Mouse (Mus musculus): ENCODE measurements at regions not wholly inside any gene's neighbourhood (a gene's known extent, or its start where the extent isn't known, plus 50 kb on each side); places are given as distances from the start of the nearest gene placed in this dataset.

- no peak for DNase-seq (ENCODE audit: low spot score)
Measured at GRCm38 (mm10) chr10:83897558-83897957, 174.9 kb downstream of the 1500009L16Rik start.

DNA sequence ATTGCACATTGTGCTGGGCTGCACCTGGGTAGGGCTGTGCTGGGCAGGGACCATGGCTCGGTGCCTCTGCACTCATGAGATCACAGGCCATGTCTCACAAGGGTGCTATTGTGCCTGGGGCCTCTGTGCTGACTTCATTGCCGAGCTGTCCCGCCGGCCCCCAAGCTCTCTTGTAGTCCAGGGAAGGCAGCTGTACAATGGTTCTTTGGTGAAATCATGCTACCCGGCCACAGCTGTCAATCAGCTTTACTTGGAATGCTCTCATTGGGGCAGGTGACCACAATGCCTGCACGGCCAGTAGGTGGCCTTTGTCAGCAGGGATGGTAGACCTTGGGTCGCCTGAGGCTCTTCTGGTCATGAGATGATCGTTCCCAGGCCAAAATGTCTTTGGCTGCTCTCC, 184.1 kb downstream of the 1500009L16Rik start:
- DNase-seq (ENCODE audit: low spot score) = no peak

GRCm38 (mm10) chr10:83910649-83911370, 188.1 kb downstream of the 1500009L16Rik start:
- DNase-seq (ENCODE audit: low spot score) = no peak

GRCm38 (mm10) chr10:83914401-83915132, 191.9 kb downstream of the 1500009L16Rik start:
- DNase-seq (ENCODE audit: low spot score) = peak; percentile 86

DNA sequence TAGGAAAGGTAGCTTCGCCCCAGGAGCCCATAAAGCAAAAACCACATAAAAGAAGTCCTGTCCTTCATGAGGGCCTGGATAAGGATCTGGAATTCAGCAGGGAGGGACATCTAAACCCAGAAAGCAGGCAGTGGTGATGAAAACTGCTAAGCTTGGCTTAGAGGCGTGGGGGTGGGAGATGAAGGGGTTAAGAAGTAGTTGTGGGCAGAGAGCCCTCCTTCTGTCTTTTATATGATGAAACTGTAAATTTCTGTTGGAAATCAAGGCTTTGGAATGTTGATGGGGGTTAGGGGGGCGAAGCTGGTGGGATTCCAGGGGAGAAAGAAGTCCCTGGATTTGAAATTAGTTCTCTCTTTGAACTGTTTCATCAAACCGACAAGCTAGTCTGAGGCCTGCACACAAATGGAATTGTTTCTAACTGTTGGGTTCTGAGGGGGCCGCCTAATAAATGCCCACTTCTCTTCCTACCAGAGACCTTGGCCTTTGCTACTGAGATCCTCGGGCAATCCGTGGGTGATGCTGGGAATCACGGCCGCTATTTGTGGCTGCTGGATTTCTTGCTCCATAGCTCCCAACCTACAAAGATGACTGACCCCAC, 192.6 kb downstream of the 1500009L16Rik start:
- DNase-seq (ENCODE audit: low spot score) = no peak

GRCm38 (mm10) chr10:83926990-83927389, 204.3 kb downstream of the 1500009L16Rik start:
- DNase-seq (ENCODE audit: low spot score) = no peak

DNA sequence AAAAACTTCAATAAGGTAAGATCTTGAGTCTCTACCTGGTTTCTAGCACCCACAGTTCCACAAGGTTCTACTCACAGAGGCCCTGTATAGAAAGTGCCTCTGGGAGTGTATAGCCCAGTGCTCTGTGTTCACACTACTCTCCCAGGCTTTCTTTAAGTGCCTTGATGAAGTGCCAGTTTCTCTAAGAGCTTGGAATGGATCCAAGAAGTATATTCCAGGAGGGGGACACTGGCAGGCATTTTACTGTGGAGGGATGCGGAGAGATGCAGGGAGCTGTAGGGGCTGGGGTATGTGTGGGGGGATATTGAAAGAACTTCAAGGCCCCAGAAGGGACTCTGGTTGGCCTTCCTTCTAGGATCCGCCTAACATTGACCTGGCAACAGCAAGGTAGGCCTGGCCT, 204.9 kb downstream of the 1500009L16Rik start:
- no peak for DNase-seq (ENCODE audit: low spot score)

- DNase-seq (ENCODE audit: low spot score) = no peak
Measured at GRCm38 (mm10) chr10:83931758-83932157, 209.1 kb downstream of the 1500009L16Rik start.

DNA sequence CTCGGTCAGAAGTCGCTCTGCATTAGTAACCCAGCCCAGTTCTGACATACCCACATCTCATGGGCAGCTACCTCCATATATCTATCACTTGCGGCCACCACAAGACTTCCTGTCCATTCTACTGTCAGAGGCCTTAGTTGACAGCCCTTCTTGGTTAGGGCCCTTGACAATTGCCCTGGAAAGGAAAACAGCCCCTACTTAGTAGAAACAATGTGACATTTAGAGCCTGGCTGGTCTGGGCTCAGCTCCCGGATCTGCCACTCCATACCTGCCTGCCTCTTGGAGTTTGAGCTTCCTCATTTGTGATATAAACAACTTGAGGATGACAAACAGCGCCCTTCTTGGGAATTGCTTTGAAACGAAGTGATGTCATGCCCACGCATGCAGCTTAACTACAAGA, 210.5 kb downstream of the 1500009L16Rik start:
- DNase-seq (ENCODE audit: low spot score) = no peak

GRCm38 (mm10) chr10:83934498-83934897, 211.8 kb downstream of the 1500009L16Rik start:
- no peak for DNase-seq (ENCODE audit: low spot score)

DNA sequence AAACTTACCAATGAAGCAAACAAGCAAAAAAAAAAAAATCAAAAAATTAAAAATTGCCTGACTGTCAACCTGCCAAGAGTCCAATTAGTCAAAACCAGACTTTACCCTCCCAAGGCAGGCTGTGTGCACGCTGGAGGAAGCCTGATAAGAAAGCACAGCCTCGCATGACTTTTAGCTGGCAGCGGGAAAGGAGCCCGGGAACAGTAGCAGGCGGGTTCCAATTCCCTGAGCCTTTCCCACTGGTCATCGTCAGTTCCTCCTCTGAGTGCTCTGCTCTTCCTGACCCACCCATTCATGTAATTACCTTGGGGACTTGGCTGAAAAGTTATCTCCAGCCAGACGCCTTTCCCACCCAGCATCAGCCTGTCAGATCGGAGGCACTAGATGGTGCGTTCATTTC, 214.5 kb downstream of the 1500009L16Rik start:
- no peak for DNase-seq (ENCODE audit: low spot score)

DNA sequence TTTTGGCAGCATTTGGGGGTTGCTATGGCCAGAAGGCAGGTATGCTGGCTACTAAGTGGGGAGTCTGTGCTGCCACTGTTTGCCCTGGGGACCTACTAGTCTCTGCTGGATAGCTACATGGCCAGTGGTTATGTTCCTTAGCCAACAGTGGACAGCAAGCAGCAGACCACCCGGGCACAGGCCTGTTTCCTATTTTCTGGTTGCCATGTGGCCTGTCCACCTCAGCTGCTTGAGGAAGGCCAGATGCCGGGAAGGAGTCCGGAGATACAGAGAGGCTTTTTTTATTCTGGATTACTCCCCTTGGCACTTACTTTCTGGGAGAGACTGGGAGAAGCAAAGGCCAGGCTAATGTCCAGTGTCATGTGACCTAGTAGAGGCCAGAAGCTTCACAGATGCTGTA, 219.4 kb downstream of the 1500009L16Rik start:
- peak; percentile 31 for DNase-seq (ENCODE audit: low spot score)

- DNase-seq (ENCODE audit: low spot score) = no peak
Measured at GRCm38 (mm10) chr10:83944158-83944557, 221.5 kb downstream of the 1500009L16Rik start.

- DNase-seq (ENCODE audit: low spot score) = no peak
Measured at GRCm38 (mm10) chr10:83944897-83945296, 222.2 kb downstream of the 1500009L16Rik start.

GRCm38 (mm10) chr10:83945503-83945902, 222.8 kb downstream of the 1500009L16Rik start:
- DNase-seq (ENCODE audit: low spot score) = no peak

- DNase-seq (ENCODE audit: low spot score) = no peak
Measured at GRCm38 (mm10) chr10:83946186-83947176, 223.8 kb downstream of the 1500009L16Rik start.

- peak; percentile 72 for DNase-seq (ENCODE audit: low spot score)
Measured at GRCm38 (mm10) chr10:83957118-83957759, 234.6 kb downstream of the 1500009L16Rik start.

GRCm38 (mm10) chr10:83958397-83958796, 235.7 kb downstream of the 1500009L16Rik start:
- DNase-seq (ENCODE audit: low spot score) = no peak

- no peak for DNase-seq (ENCODE audit: low spot score)
Measured at GRCm38 (mm10) chr10:83958826-83959225, 236.2 kb downstream of the 1500009L16Rik start.

GRCm38 (mm10) chr10:83963232-83963760, 240.6 kb downstream of the 1500009L16Rik start:
- no peak for DNase-seq (ENCODE audit: low spot score)
